Mouse (Mus musculus) NIH3T3 (cell line): ENCODE results near the gene Xiap.
A peak's percentile ranks its signal among the peaks of the same experiment; 100 is the strongest.
"Not testable (repeated sequence)": the region's sequence is repeated elsewhere in the genome, so short reads cannot be mapped to it uniquely, and the experiment has no call there.

Experiments
- DNase-seq: peaks from one replicate; pipeline ENCODE4 v3.0.0-alpha.2; 2012; ENCODE audit warnings: low read depth

Gene Xiap

DNA sequence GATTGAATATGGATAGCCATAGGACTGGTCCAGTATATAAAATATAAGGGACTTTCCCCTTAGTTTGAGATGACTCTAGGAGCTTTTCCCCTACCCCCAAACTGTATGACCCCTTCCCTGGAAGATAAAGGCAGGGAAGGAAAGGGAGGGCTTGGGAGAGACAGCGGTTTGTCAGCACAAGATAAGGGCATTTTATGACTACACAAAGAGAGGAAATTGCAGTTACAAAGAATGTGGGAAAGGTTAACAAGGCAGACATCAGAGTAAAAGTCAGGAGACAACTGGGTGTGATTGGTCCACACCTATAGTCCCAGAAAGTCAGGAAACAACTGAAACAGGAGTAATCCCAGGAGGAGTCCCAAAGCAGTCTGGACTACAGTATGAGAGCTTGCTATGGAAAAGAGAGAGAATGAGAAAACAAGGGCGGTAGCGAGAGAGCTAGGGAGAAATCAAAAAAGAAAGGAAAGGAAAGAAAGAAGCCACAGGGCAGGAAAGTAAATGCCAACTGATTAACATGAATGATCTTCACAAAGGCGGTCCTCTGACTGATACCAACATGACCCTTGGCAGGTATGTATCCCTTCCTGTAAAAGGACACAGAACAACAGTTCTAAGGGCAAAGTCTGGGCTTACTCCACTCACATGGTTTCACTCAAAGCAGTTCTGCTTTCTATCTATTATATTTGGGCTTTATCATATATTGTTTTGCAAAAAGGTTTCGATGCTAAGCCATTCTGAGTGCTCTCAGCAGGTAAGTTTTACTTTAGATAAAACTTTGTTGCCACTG, at the start of gene Xiap:
Xiap (plus strand) TSS at position 398 of the 787 bp plus-strand sequence.
- no peak for DNase-seq

DNA sequence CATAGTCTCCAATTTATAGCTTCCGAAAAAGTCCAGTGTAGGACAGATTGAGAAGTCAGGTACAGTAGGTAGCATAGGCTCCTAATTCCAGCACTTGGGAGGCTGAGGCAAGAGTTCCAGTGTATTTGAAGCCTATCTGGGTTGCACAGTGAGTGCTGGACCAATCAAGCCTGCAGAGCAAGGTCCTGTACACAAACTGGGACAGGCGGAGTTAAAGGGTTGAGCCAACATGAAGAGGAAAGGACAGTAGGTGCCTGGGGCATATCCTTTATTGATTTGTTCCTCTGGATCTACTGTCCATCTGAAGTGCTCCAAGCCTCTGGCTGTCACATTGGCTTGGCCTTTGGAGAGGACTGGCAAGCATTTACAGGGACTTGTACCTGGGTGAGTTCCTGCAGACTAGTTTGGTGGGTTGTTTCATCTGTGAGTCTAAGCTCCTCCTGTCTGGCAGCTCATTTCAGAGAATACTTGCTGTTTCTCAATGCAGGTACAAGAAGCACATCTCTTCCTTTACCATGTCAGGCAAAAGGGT, 46.7 kb upstream of the Xiap start:
- no peak for DNase-seq

DNA sequence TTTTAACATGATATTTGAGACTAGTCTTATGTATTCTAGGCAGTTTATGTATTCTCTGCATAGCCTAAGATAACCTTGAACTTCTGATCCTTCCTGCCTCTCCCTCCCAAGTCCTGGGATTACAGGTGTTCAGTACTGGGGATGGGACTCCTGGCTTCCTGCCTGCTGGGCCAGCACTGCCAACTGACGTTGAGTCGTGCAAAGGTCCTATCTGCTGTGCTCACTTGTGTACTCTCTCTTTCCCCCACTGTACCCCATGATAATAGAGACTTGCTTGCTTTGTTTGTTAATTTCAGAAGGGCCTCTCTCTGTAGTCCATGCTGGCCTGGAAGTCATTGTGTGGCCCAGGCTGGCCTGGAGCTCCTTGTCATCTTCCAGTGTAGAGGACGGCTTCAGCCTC, 45.7 kb upstream of the Xiap start:
- DNase-seq: no peak

DNA sequence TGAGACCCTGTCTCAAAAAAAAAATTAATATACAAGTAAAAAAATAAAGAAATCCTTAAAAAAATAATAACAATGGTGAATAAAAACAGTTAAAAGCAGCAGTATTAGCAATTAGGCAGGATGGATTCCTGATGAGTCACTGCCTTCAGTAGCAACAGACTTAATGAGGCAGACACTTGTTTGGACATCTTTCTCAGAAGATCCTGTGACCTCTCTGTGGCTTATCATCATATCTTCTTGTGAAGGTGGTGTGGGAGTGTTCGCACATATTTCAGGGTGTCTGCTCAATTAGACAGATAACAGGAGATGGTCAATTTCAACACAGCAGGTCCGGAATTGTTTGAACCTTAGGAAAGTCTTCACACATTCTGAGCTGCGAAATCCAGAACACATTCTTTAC, 45.0 kb upstream of the Xiap start:
- DNase-seq: no peak

DNA sequence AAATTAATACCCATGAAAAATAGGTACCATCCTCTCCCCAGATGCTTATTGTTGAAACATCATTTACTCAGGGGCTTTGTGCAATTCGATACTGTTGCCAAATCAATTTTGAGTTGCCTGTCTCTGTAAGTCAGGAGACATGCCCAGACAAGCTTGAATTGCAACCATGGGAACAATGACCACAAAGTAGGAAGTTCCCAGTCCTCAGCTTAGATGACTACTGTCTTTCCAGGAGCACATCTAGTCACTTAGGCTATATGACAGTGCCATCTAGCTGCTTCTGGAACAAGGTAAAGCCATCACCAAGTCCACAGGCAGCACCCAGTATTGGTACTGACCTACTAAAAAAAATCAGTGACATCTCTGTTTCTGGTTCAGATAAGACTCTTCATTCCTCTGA, 41.4 kb upstream of the Xiap start:
- peak; percentile 31 for DNase-seq

DNA sequence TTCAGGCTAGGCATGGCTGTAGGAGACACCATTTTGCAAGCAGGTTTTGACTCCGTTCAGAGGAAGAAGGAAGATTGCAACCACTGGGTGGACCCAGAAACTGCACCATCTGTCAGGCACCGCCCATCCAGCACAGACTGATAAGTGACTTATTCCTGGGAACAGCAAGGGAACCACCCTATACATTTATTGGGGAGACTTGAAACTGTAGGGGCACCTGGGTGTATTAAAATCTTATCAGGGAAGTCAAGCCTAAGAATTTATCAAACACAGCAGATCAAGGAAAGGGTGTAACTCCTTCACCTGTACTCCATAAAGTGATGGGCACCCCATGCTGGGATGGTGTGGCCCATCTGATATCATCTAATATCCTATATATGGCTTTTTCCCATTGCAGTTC, 40.0 kb upstream of the Xiap start:
- DNase-seq: no peak

DNA sequence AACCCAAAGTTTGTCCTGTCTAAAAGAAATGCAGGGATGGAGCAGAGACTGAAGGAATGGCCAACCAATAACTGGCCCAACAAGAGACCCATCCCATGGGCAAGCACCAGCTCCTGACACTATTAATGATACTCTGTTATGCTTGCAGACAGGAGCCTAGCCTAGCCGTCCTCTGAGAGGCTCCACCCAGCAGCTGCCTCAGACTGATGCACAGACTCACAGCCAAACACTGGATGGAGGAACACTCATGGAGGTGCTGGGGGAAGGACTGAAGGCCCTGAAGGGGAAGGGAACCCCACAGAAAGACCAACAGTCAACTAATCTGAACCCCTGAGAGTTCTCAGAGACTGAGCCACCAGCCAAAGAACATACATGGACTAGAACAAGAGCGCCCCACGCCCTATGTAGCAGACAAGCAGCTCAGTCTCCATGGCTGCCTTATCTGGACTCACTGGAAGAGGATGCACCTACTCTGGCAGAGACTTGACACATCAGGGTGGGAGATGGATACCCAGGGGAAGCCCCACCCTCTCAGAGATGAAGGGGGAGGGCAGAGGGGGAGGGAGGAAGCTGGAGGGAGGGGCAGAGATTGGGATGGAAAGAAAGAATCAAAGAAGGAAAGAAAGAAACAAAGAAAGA, 33.6 kb upstream of the Xiap start:
- DNase-seq: not testable (repeated sequence)

DNA sequence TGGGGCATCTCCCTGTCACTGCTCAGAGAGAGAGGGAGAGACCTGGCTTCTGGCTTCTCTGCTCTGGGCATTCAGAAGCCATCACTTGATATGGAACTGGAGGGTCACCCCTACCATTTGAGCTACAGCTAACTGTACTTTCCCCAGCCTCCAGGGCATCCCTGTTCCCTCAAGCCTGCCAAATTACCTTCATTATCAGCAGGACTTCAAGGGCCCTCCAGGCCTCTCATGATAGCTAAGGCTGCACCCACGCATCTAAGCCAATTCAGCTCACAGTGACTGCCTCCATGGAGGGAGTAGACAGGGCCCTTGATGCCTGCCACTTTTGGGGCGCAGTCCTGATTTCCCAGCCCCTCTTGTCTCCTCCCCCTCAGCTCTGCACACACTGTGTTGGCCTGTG, 32.5 kb upstream of the Xiap start:
- DNase-seq: not testable (repeated sequence)

DNA sequence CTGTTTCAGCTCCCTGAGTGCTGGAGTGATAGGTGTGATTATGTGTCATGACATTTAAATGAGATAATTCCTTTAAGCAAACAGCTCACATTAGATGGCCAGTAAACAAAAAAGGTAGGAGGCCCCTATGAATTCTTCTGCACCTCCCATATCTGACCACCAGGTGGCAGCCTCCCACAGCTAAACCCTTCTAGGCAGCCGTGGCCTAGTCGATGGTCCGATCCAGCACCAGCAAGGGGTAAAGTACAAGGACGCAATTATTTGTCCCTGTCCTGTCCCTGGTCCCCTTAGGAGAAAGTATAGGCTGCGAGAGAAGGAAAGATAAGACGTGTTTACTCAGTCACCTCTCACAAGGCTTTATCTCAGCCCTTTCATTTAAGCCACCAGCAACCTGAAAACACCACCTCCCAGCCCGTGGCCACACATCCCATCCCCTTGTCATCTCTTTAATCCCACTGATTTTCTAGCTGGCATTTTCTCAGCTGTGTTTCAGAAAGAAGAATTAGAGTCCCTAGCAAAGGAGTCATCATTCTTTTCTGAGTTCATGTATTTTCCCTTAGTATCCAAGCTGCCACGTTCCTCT, 26.3 kb upstream of the Xiap start:
- DNase-seq: peak; percentile 84

DNA sequence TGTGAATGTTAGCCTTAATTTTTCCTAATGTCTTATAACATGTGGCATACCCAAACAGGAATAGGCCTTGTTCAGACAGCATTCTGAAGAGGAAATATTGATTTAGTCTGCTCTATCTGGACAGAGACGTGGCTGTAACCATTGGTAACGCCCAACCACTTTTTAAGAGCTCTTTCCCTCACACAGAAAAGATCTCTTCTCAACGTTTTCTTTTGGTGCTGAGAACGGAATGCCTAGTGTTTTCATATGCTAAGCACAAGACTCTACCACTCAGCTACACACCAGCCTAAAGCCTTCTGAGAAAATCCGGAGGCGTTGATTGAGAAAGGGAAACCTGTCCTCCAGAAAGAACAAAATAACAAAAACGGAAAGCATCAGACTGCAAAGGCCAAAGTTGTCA, 25.6 kb upstream of the Xiap start:
- no peak for DNase-seq

DNA sequence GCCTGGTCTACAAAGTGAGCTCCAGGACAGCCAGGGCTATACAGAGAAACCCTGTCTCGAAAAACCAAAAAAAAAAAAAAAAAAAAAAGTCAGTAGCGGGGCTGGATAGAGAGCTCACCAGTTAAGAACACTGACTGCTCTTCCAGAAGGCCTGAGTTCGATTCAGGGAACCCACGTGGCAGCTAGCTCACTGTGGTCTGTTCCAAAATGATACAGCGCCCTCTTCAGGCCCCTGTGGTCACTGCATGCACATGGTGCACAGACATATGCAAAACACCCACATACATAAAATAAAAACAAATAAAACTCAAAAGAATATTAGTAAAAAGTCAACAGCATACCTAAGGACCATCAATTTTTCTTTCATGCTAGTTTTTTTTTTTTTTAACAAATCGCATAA, 20.0 kb upstream of the Xiap start:
- DNase-seq: no peak

DNA sequence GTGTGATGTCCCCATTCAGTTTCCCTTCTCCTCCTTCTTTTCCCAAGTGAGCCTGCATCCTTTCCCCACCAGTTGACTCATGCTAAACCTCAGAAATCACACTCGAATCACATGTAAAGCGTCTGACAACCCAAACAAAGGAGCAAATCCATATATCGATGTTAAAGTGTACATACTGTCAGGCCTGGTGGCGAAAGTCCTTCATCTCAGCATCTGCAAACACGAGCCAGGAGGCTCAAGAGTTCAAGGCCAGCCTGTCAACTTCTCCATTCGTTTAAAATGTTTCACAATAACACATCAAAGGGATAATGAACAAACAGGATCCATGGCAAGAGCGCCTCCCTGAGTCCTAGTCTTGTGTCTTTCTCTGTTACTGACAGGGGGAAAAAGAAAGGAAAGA, 14.5 kb upstream of the Xiap start:
- peak; percentile 4 for DNase-seq

DNA sequence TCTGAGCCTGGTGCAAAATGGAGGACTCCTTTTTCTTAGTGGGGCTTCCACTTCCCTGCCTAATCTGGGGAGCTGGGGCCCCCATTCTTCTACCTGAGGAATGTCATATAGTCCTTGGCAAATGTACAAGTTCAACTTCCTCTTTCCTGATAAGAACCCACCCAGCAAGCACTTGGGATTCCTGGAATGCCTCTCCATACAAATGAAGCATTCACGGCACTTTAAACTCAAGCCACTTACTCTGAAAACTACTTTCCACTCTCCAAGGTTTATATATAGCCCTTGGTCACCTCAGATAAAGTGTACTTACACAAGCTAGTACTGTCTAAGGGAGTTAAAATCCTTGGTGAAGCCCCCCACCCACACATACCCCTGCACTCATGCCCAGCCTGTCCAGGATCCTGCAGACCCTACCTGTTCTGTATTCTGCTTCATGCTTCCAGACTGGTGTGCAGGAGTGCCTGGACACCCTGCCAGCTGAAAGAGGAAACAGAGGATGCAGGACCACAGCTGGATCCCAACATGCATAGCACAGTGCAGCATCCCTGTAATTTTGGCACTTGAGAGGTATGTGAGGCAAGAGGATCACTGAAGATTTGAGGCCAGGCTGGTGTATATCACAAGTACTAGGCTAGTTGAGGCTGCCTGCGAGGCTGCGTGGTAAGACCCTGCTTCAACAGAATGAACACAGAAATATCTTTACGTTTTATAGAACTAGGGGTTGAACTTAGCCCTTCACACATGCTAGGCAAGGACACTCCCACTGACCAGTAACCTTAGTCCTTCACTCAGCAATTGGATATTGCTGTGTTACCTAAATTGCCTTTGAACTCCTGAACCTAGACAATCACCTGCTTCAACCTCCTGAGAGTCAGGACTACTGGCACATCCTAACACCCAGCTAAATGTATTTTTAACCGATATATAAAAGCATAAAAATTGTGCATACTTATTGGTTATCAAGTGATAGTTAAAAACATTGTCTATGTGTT, 8.5 kb upstream of the Xiap start:
- DNase-seq: no peak

DNA sequence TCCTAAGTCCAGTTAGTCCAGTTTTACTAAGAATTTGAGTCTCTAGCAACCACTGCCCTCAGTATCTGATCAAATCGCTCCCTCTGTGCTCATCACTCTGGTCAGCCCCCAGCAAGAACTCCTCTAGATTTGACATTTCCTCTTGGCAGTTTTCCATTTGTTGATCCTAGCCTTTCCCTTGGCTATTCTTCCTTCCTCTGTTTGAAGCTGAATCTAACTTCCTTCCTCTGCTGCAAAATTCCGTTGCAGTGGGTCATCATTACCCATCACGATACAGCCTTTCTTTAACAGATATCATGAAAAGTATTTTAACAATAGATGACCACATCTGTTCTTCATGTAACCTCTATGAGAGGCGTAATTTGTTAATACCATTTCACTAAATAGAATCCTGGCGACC, 2.5 kb upstream of the Xiap start:
- no peak for DNase-seq

DNA sequence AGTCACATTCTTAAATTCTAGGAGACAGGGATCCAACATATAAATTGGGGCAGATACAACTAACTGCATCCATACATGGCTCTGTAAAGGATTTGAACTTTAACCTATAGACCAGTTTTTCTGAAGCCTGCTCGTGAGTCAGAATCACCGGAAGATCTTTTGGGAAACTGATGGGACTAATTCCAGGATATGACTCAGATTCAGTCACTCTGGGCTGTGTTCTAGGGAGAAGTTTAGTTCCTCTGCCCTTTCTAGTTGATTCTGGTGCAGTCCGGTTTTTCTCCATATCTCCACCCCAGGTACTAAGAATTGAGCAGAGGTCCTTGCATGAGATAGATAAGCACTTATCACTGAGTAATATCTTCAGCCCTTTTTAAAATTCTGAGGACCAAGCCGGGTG, 1.6 kb upstream of the Xiap start:
- DNase-seq: peak; percentile 79

DNA sequence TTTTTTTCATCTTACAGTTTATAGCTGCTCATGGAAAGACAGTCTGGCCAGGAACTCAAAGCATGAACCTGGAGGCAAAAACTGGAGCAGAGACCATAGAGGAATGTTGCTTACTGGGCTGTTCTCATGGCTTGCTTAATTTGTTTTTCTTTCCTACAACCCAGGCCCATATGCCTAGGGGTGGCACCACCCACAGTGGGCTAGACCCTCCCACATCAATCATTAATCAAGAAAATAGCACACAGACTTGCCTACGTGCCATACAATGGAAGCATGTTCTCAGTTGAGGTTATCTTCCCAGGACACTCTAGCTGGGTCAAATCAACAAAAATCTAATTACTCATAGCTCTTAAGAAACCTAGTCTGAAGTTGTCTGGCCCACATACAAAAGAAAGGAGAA, 4.1 kb downstream of the Xiap start:
- no peak for DNase-seq

DNA sequence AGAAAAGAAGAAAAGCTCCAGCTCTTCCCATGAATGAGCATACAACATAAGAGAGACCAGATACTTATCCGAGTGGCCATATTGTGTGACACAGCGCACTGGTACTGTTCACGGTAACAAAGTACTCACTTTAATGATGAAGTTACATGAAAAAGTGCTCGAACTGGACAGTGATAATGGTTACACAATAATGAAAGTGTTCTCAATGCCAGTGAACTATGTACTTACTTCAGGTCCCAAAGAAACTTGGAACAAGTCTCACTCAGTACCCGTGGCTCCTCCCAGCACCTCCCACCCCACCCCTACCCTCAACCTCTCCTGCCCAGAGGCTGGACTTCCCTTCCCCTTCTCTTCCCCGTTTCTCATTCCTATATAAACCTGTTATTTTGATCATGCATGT, 5.6 kb downstream of the Xiap start:
- DNase-seq: no peak

DNA sequence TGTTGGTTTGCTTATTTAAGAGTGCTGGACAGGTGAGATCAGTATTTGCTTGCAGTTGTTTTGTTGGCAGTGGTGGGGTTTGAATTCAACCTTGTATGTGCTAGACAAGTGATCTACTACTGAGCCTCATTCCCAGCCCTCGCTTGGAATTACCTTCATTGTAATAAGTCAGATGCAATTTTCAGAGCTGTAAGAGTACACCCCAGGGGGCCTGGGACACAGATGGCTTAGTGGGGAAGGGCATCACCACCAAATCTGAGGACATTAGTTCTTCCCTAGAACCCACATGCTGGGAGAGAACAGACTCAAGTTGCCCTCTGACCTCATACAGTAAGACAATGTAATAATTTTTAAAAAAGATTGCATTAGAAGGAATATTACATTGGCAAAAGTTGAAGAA, 7.3 kb downstream of the Xiap start:
- DNase-seq: no peak

DNA sequence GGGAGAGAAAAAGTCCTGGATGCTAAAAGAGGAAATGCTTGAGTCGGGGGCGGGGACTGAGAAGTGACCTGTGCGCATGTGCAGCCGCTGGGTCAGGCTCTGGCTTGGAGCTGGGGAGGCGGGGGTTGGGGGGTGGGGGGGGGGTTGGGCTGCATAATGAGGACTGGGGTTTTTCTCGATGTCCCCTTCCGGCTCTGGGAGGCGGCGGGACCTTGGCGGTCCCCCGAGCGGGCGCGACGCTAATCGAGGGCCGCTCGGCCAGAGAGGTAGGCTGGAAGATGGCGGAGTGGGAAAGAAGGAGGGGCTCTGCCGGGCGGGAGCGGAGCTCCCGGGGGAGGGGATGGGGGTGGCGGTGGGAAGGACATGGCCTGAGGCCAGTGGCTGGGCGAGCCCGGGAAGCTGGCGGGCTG, 8.3 kb downstream of the Xiap start:
- DNase-seq: peak; percentile 82

DNA sequence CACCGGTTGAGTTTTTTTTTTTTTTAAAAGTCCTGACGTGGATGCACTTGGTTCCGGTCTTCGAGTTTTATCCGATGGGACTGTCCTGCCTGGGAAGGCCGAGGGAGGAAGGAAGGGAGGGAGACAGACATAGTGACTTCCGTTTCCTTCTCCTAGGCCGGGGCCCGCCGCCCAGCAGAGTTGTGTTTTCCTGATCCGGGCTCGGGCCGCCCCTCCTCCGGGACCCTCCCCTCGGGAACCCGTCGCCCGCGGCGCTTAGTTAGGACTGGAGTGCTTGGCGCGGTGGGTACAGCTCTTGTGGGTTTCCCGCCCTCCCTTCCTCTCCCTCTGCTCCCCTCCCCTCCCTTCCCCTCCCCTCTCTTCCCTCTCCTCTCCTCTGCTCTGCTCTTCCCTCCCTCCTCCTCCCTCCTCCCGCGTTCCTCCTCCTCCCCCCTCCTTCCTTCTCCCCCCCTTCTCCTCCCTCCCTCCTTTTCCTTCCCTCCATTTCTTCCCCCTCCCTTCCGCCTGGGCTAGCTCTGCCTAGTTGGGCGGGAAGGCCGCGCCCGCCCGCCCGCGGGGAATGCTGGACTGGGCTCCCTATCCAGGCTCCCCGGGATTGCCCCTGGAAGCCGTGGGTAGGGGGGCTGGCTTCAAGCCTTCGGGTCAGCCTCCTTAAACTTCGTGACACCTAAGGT, 8.9 kb downstream of the Xiap start:
- peak; percentile 90 for DNase-seq

DNA sequence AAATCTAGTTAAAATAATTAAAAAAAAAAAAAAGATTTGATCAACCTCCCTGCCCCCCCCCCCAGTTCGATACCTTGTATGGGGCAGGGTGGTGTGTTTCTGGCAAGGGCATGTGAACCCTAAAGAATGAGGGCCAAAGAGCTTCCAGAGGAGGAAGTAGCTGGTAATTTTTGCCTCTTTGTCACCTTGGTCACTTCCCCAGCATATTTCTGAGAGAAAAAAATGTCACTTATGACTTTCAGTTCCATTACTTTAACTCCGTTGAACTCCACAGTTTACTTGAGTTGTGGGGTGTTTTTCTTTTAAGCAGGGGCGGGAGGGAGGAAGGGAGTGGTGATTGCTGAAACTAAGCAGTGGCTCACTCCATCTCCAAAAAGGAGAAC, 9.4 kb downstream of the Xiap start:
- peak; percentile 52 for DNase-seq
